Mouse (Mus musculus): ENCODE data around the gene Gnl1.
"Not testable (repeated sequence)": the region's sequence is repeated elsewhere in the genome, so short reads cannot be mapped to it uniquely, and the experiment has no call there.

DNA sequence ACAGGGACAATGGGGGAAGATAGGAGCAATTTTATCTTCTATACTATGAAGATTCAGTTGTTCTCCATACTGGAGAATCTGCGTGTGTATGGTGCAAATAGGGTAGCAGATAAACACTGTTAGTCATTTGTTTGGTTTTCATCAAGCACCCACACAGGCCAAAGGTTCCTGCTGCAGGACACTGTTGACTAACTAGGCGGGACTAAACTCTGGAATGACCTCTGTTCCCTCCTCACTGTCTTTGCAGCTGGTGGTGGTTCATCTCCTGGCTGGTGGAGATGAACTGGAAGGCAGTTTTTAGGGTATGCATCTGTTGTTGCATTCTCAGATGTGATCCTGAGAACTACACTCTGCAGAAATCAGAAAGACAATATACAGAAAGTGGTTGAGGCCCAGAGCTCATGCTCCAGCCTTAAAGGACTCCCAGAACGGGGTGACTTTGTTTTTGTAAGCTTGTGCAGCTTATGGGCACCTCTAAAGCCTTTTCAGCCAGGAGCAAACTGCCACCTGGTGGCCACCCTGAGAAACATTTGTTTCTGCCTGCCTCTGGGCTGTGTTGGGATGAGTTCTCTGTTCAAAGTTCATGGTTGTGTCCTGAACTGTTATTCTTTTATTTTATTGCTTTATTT is 55.5 kb downstream of the Gnl1 start:
- not testable (repeated sequence) for TF ChIP-seq GATA2 (IDR thresholded peaks at IDR 0.05; ENCODE audit: borderline replicate concordance, low read depth, low read length); CTCF (IDR thresholded peaks at IDR 0.05; ENCODE audit: low read depth, low read length)

Data from G1E (cell line).